In the genomic region with DNA sequence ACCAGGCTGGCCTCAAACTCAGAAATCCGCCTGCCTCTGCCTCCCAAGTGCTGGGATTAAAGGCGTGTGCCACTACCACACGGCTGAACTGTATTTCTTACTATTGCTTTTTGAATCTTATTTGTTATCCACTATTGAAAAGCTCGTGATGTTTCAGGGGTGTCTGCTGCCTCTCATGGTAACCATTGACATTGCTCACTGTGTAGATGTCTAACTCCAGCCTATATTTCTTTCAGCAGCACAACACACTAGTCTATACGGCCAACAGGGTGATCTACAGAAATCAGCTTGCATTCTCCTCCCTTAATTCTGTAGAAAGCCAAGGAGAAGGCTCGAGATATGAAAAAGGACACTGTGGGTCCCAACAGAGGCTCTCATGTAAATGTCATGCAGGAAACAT, we compare ENCODE assay signal across 9 mouse cellular contexts. TPM values are rescaled to one million over a fixed set of nuclear protein-coding genes. Genes with fewer than 3 reads are reported as not detected.
DNase-seq lines count a peak whose midpoint lies in the region; ATAC-seq and TF ChIP-seq lines count a peak whose summit lies in the region.
"Had no signal": no experiment of that assay in that cellular context is flagged by ENCODE, and none has a peak within 500 bp of the region (broad histone marks: within the 10 kb centered on the region; RNA-seq: fewer than 3 reads in every experiment).

No protein-coding gene starts in this region.

- H3K4me3 ChIP-seq in kidney, postnatal 0 days (replicated peaks; ENCODE audit: low read depth, low read length): no peak overlapping the region
- H3K4me3 ChIP-seq in forebrain, embryonic 12.5 days (replicated peaks): peak overlapping the region; percentile 34; the same call in 1 of the 2 replicates
- H3K4me3 ChIP-seq in intestine, embryonic 14.5 days (ENCODE audit: low read depth, low read length): peak overlapping the region; percentile 30

- H3K36me3 ChIP-seq in kidney, postnatal 0 days (ENCODE audit: insufficient read depth, low read length): no peaks in the 10 kb centered on the region
- H3K36me3 ChIP-seq in forebrain, embryonic 12.5 days (replicated peaks): no peaks in the 10 kb centered on the region
- H3K36me3 ChIP-seq in intestine, embryonic 14.5 days (ENCODE audit: control insufficient read depth, insufficient read depth, low read length): no peaks in the 10 kb centered on the region

- H3K4me1 ChIP-seq in kidney, postnatal 0 days (replicated peaks; ENCODE audit: insufficient read depth, low read length): 0 out of 2 replicates have a peak, but pooled peaks cover 4% of the 10 kb centered on the region
- peaks cover 35% of the 10 kb centered on the region for H3K4me1 ChIP-seq in forebrain, embryonic 12.5 days
- 0 out of 2 replicates have a peak, but pooled peaks cover 5% of the 10 kb centered on the region for H3K4me1 ChIP-seq in intestine, embryonic 14.5 days (replicated peaks; ENCODE audit: control insufficient read depth, insufficient read depth, low read length)

- peak; percentile 11; the same call in 1 of the 2 replicates for TF ChIP-seq CTCF in kidney, postnatal 0 days (IDR thresholded peaks at IDR 0.05; ENCODE audit: low read depth)

- no peak for ATAC-seq in kidney, postnatal 0 days (replicated peaks; ENCODE audit: low FRiP score, low read depth)
- ATAC-seq in forebrain, embryonic 12.5 days (ENCODE audit: low FRiP score): no peak
- no peak for ATAC-seq in intestine, embryonic 14.5 days (replicated peaks; ENCODE audit: low FRiP score, low TSS enrichment, low read depth)

- WGBS in kidney, postnatal 0 days: 81% methylated on average over 6 of the region's 6 CpGs
- WGBS in forebrain, embryonic 12.5 days: 78% methylated on average over 6 of the region's 6 CpGs
- WGBS in intestine, embryonic 14.5 days: 70% methylated on average over 6 of the region's 6 CpGs

- no peaks in the 10 kb centered on the region for H3K27me3 ChIP-seq in kidney, postnatal 0 days (ENCODE audit: insufficient read depth, low read length)
- peaks cover 54% of the 10 kb centered on the region for H3K27me3 ChIP-seq in forebrain, embryonic 12.5 days
- peaks cover 20% of the 10 kb centered on the region for H3K27me3 ChIP-seq in intestine, embryonic 14.5 days (replicated peaks; ENCODE audit: control insufficient read depth, insufficient read depth, low read length)

- H3K4me2 ChIP-seq in kidney, postnatal 0 days (ENCODE audit: low read length): peak overlapping the region; percentile 49
- peak overlapping the region; percentile 50; the same call in 1 of the 2 replicates for H3K4me2 ChIP-seq in forebrain, embryonic 12.5 days
- H3K4me2 ChIP-seq in intestine, embryonic 14.5 days (ENCODE audit: low read length): peak overlapping the region; percentile 54

- H3K9me3 ChIP-seq in kidney, postnatal 0 days (replicated peaks; ENCODE audit: low read length): no peaks in the 10 kb centered on the region
- no peaks in the 10 kb centered on the region for H3K9me3 ChIP-seq in forebrain, embryonic 12.5 days
- H3K9me3 ChIP-seq in intestine, embryonic 14.5 days (ENCODE audit: control insufficient read depth, low read length): no peaks in the 10 kb centered on the region

- no peak overlapping the region for H3K9ac ChIP-seq in kidney, postnatal 0 days (ENCODE audit: low read depth, low read length)
- H3K9ac ChIP-seq in forebrain, embryonic 12.5 days: no peak overlapping the region
- H3K9ac ChIP-seq in intestine, embryonic 14.5 days (ENCODE audit: low read length): no peak overlapping the region

- H3K27ac ChIP-seq in kidney, postnatal 0 days: no peak overlapping the region
- no peak overlapping the region for H3K27ac ChIP-seq in forebrain, embryonic 12.5 days
- H3K27ac ChIP-seq in intestine, embryonic 14.5 days (ENCODE audit: low read depth): no peak overlapping the region

- no peak for DNase-seq in kidney, postnatal 0 days (ENCODE audit: low spot score)
- DNase-seq in kidney, adult 8-10 months: no peak
- DNase-seq in intestine, embryonic 14.5 days (ENCODE audit: low spot score): no peak
- peak; percentile 45 for DNase-seq in naive thymus-derived CD4-positive, alpha-beta T cell, adult 2 months (ENCODE audit: low read depth)
- DNase-seq in gastrocnemius, adult 18-20 months (ENCODE audit: low spot score): no peak
- no peak for DNase-seq in thymus, postnatal 25 days
- DNase-seq in retina, postnatal 1 day: no peak
- DNase-seq: gastrocnemius, postnatal 10 days had no signal

RNA-seq across cellular contexts. Expression of gene Cox7a2l, which starts 28.1 kb away (rescaled TPM):
- polyA plus RNA-seq in kidney, postnatal 0 days (2015; fragmentation: Nextera tagmentation; extraction: Ambion mirVana): 258 and 279 TPM in 2 replicates
- polyA plus RNA-seq in forebrain, embryonic 12.5 days (2016; fragmentation: Nextera tagmentation; extraction: Ambion mirVana): 140 TPM in 2 replicates
- 192 and 198 TPM in 2 replicates for polyA plus RNA-seq in intestine, embryonic 14.5 days (2014; fragmentation: Nextera tagmentation; extraction: Ambion mirVana)
- 100 to 1,000 TPM; 151 to 165 TPM for total RNA-seq in gastrocnemius, adult 18-20 months (2021)
